Mouse (Mus musculus) bone marrow, adult 2 months (tissue): ENCODE results near the gene Gm11983.

ENCODE experiments used
- CTCF ChIP-seq: fragments of 200-500 bp; IDR thresholded peaks from 2 replicates; pipeline ENCODE4 v1.5.1; 2011; ENCODE audit warnings: low read length, control low read depth; ENCODE audit not compliant: control insufficient read depth, insufficient read depth
- POLR2A ChIP-seq: fragments of 200-500 bp; IDR thresholded peaks from 2 replicates; pipeline ENCODE4 v1.6.1; 2011; ENCODE audit warnings: low read depth, mild to moderate bottlenecking, control low read depth, low read length, borderline replicate concordance; ENCODE audit not compliant: control insufficient read depth

DNA sequence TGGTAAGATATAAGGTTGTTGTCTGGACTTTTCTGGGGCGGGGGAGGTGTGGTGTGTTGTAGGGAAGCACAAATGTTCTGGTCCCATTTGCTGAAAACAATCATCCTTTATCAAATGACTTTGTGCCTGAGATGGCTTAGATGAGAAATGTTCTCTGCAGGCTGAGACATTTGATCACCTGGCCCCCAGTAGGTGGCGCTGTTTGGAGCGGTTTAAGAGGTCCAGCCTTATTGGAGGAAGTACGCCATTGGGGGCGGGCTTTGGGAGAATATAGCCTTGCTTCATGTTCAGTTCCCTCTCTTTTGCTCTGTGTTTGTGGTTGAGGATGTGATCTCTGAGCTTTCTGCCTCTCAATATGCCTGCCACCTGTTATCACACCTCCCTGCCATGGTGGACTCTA, 44.2 kb upstream of the Gm11983 start:
- TF ChIP-seq POLR2A (no peak), CTCF (peak; percentile 30; the same call in 1 of the 2 replicates)
